Mouse (Mus musculus): Measurements from ENCODE around the gene Msantd3.

The Msantd3 gene

DNA sequence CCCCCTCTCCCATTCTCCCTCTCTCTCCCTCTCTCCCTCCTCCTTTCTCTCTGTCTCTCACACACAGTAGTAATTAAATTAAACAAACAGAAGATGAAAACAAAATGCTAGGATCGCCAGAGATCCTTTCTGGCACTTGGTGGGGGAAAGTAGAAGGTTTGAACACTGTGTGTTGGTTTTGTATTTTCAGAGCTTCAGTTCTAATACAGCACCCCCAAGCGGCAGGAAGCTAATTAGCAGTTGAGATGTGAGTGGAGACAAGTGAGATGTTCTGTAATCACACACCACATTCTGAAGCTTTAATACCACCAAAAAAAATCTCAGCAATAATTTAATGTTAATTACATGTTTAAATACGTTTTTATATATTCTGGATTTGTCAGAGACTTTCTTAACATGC is 16.0 kb downstream of the Msantd3 start:
- peak; percentile 18 for DNase-seq (ENCODE audit: low read depth)

DNA sequence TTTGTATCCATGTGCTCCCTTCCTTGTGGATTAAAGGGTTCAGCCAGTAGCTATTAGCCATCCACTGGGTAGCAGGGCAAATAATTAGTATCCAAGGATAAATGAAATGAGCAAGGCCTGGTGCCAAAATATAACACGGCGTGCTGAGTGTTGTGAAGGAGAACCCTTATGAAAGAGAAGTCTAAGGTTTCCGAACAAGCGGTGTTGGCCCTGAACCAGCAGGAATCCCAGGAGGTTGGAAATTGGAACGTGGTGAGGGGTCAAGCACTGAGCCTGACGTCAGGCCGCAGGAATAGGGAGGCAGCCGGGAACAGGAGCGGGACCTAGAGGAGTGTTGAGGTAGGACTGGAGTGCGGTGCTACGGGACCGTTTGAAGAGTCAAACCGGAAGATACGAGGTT is 19.9 kb downstream of the Msantd3 start:
- DNase-seq (ENCODE audit: low read depth), result no peak

DNA sequence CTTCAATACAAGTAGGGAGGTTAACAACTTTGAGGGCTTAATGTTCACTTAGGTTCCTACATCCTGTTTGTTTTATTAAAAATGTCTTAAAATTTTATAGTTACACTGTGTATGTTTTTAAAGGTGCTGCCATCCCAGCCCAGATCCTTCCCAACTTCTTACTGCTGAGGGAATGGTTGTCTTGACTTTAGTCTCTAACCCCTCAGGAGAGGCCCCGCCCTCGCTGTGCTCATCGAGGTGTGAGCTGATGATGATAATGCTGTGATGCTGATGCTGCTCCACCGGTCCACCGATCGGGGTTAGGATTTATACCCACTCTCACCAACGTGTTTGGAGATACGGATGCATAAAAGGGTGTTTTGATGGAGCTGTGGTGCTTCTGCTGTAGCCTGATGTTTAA is 22.1 kb downstream of the Msantd3 start:
- no peak for DNase-seq (ENCODE audit: low read depth)

DNA sequence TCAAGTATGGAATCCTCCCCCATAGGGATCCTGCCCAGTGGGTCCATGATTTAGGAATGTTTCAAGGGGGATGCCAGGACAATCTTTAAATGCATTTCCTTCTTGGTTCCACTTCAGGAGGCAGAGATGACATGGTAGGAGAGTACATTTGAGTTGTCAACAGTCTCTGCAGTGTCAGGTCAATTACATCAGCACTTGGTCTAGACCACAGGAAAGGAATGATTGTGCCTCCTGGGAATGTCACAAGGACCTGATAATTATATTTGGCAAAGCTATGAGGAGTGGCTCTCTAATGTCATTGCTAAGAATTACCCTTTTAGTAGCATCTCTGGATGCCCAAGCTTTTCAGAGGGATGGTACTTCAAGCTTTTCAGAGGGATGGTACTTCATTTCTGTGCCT is 25.2 kb downstream of the Msantd3 start:
- no peak for DNase-seq (ENCODE audit: low read depth)

DNA sequence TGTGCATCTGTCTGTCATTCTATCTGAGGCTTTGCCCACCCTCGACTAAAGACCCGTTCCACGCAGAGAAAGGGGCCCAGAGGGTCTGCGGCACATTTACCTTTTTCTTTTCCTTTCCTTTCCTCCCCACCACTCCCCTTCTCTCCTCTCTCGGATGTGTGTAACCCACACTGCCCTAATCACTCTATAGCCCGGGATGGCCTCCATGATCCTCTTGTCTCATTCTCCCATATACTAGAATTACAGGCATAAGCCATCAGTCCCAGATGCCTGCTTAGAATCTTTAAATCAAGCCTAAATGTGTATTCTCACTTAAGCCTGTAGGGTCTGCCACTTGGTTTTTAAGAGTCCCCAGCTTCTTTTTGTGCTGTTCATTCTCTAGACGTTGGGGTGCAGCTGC is 36.6 kb downstream of the Msantd3 start:
- DNase-seq (ENCODE audit: low read depth), result no peak

DNA sequence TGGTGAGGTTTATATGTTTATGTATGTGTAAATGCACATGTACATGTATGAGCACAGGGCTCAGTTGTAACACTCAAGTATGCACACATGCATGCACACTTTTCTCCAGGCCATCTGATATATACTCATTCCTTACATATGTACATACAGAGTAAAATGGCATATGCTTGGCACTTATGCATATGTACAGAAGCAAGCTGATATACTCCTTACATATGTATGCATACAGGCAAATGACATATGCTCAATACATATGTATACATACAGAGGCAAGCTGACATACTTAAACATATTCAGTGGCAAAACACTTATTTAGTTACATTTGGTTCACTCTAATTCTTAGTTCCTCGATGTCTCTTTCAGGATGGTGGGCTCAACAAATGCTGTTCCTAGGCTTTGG is 38.1 kb downstream of the Msantd3 start:
- DNase-seq (ENCODE audit: low read depth), result no peak

DNA sequence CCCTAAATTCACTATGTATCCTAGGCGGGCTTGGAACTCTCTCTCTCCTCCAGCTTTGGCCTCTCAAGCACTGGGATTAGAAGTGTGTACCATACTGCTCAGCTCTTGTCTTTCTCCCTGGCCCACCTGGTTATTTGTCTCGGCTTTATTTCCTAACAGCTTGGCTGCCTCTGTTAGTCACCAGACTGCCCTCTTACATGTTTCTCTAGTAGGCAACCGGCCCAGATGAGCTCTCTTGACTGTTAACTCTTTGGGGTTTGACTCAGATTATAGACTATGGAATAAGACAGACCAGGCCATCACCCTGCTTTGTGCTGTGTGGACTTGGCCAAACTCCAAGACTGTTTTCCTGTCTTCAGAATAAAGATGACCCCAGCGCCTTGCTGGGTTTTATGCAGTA is 38.7 kb downstream of the Msantd3 start:
- DNase-seq (ENCODE audit: low read depth), result no peak

DNA sequence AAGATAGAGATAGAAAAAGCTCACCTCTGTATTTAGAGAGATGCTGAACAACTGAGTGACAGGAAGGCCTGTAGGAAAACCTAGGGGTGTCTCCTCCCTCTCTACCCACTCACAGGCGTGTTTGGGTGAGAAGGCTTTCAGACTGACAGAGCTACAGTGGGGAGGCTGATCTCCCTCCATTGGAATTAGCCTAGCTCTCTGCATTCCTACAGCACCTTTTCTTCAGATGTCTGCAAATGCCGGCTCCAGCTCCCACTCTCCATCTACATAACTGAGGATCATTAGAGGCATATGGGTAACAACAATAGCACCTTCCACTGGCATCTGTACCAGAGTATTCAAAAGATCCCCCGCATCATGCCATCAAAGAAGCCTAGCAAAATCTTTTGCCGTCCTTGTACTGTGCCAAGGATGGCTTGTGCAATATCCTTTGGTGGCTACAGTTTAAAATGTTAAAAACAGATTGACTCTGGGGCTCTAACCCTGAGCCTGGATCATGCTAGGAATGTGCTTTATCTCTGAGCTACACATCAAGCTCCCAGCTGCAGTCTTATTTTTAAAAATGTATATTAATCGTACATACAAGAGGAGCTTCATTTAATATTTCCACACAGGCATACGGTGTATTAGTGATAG is 39.9 kb downstream of the Msantd3 start:
- DNase-seq (ENCODE audit: low read depth), result no peak

DNA sequence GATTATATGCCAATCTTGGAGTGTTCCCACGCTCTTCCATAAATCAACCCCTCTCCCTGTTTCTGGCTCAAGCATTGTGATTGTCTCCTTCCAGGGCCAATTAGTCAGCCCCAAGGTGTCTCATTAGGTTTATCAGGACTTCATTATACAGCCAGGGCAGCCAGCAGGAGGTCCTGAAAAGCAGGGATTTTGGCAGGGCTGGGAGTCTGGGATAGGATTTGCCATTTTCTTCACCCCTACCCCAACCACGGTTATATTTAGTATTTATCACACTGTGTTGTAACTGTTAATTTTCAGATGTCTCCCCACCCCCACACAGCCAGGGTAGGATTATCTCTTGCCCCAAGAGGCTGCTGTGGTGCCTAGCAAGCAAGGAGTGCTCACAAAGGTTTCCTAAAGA is 41.5 kb downstream of the Msantd3 start:
- no peak for DNase-seq (ENCODE audit: low read depth)

DNA sequence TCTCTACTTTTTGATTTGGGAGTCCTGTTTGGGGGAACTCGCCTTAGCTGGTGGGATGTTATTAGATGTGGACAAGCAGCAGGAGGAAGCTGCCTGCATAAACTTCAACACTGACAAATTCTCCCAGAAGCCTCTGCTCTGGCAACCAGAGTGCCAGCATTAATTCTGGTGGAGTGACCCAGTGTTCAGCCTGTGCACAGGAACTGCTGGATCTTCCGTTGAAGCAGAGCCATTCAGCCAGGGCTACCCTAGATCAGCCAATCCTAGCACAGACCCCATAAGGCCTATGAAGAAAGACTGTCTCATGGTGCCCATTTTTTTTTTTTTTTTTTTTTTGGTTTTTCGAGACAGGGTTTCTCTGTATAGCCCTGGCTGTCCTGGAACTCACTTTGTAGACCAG is 42.3 kb downstream of the Msantd3 start:
- no peak for DNase-seq (ENCODE audit: low read depth)

DNA sequence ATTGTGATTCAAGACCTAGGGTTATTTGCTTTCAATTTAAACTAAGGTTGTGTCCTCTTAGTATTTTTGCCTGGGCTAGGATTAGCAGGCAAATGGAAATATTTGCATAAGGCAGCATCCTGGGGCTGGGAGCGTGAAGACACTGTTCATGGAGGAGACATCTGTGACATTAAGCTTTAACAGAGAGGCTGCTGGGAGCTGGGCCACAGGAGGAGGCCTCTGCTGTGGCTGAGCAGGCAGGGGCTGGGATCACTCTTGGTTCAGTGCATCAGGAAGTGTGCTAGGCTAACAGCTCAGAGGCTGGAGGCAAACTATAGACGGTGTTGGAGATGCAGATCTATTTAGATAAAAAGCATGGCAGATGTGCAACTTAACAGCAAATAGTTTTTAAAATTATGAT is 43.2 kb downstream of the Msantd3 start:
- no peak for DNase-seq (ENCODE audit: low read depth)

DNA sequence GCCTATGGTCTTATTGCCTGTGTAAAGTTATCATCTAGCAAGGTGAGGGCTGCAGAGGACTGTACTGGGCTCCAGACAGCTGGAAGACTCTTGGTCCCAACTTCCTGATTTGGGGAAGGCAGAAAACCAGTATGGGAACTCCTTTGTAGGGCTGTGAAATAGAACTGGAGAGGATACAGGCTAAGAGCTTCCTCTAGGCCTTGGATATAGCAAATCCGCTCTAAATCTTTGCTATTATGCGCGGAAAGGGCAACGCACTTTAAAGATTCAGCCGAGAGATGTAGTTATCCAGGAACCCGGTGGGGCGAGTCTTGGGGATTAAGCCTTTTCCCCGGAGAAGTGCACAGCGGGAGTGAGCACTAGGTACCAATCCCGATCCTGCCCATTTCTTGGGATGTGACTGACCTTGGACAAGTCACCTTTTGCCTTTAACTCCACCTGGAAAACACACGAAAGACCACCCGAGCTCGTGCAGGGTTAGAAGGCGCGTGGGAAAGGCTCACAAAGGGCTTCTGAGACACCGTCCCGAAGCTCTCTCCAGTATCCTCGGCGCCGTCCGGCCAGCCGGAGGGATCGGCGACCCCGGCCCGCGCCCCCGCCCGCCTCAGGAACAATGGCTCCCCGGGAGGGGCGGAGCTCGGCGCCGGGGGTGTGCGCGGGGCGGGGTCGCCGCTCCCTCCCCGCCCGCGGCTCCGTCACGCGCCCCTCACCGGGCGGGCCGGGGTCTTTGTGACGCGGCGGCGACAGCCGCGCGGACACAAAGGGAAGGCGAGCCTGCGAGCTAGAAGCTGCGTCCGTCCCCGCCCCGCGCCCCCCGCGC is 44.9 kb downstream of the Msantd3 start, which contains the start of gene Tmeff1:
Gene Tmeff1 (plus strand): TSS at position 754 of the 820 bp plus-strand sequence.
- no peak for DNase-seq (ENCODE audit: low read depth)

DNA sequence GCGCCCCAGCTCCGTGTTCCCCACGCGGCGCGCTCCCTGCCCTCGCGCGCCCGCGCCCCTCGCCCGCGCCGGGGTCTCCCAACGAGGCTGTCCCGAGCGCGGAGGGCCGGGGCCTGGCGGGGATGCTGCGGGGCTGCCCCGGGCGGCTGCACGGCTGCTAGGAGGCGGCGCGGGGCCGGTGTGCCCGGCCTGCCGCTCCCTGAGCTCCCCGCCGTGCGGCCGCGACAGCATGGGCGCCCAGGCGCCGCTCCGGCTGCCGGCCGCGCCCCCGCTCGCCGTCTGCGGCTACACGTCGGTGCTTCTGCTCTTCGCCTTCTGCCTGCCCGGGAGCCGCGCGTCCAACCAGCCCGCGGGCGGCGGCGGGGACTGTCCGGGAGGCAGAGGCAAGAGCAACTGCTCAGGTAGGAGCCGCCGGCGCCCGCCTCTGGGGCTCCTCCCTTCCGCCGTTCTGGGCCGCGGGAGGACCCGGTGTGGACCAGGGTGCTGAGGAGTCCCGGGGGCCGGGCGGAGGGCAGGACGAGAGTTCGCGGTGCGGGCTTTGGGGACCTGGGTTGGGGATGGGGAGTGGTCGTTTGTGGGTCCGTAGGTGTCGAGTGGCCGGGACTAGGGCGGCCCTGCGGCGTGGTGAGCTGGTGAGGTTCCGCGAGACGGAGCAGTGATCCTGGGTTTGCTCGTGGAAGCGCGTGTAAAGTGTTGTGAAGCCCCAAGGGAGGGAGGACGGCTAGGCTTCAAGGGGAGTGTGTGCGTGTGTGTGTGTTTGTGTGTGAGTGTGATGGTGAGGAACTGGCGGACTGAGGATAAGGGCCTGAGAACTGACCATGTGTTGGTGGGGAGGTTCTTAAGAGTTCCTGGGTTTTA is 45.7 kb downstream of the Msantd3 start:
- no peak for DNase-seq (ENCODE audit: low read depth)

DNA sequence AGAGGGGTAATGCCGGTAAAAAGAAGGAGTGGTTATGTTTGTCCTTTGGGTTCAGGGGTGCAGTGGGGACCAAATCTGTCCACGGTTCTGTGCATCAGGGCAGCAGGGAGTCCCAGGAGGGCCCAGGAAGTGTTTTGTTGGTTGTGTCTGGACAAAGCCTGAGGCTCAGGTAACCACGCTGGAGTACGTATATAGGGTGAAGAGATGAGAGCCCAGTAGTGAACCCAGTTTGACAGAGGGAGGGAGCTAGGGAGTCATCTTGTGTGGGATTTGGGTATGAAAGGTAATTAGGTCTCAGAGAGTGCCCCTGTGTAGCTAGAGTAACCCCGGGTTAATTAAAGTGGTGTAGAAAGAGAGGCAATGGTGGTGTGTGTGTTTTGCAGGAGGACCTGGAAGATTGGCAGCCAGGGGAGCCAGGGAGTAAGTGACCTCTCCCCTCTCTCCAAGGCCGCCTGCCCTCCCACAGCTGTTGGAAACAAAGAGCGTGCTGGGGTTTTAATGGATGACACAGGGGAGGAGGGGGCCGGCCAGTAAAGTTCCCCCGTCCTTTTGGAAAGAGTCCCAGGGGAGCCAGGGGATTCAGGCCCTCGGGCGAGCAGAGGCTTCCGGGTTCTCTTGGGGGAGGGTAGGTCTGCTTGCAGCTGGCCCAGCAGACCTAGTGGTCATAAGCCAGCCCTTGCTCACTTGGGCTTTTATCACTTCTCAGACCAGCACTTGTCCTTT is 46.5 kb downstream of the Msantd3 start:
- DNase-seq (ENCODE audit: low read depth), result no peak

DNA sequence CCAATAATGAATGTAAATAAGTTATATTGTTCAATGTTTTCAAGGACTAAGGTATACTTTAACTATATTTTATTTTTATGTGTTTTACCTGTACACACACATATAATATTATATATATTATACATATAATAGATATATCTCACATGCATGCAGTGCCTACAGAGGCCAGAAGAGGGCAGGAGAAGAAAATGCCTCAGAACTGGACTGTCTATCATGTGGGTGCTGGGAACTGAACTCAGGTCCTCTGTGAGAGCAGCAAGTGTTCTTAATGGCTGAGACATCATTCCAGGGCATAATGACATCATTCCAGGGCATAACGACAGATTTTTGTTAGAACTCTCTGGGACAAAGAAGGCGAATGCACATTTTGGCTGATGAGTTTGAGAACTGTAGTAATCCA is 47.8 kb downstream of the Msantd3 start:
- DNase-seq (ENCODE audit: low read depth), result no peak

DNA sequence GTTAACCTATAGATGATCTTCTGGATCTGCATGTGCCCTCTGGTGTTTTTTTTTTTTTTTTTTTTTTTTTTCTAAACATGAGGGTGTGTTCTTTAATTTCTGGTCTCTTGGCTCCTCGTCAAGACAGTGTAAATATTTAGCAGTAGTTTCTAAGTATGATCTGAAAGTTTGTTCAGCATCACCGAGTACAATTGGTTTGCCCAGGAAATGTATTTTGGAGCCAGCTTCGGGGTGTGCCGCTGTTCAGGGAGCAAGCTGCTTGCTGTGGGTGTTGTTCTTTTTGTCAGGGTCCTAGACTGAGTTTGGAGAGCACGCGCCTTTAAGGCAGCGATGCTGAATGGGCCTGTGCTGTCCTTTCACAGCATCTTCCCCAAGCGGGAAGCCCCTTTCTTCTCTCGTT is 48.8 kb downstream of the Msantd3 start:
- no peak for DNase-seq (ENCODE audit: low read depth)

DNA sequence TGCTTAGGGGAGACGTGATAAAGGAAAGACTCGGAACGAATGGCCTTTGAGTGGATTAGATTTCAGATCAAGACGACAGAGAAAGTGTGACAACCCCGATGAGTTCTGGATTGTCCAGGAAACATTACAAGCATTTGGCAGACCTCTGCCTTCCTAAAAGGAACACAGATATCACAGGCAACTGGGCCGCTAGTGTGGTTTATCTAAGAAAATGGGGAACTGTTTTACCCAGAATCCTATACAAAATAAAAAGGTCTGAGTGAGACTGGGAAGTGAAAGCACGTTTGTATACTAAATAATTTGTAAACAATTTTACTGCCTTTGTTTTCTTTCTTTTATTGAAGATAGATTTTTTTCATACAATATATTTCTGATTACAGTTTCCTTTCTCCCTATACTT is 51.1 kb downstream of the Msantd3 start:
- DNase-seq (ENCODE audit: low read depth), result no peak

DNA sequence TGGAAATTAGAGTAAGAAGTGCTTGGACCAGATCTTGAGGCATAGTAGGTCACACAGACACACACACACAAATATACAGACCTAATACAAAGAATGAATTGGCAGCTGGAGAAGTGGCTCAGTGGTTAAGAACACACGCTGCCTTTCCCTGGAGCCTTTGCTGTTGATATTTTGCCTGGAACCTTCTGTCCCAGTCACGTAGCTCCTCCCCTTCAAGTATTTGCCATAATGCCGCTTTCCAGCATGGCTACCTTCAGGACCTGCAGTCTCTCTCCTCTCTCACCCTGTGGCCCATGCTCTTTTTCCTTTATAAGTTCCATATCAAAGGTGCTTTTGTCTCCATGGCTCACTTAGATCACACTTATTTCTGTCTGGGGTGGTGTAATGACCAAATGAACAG is 51.7 kb downstream of the Msantd3 start:
- no peak for DNase-seq (ENCODE audit: low read depth)

DNA sequence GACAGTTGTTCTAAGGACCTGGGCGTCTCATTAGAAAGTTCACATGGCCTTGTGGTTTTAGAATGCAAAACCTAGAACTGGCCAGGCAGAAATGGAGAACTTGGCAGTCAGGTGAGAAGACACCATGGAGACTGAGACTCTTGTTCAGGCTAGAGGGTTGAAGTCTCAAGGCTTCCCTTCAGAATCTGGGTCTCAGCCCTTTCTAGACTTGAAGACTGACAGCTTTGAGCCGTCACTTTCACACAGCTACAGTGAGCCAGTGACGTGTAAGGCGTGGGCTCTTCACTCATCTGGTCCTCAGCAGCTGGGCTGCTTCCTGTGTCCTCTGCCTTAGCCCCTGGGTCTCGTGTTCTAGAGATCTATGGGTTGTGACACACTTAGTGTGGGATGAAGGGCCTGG is 52.6 kb downstream of the Msantd3 start:
- no peak for DNase-seq (ENCODE audit: low read depth)

DNA sequence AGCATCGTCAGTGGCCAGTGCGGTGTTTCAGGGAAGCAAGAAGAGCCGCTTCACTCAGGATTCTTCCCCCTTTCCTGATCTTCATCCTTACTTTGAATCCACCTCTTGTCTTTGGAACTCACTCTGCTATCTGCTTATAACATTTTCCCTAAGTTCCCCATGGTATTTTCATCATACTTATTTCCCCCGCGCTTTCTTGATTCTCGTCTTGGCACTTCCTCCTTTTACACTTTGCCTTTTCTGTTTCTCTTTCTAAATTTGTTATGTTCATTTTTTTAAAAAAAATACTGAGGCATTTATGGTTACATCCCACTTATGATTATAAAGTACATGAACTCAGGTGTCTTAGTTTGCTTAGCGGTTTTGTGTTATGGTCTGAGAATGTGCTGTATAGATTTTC is 53.1 kb downstream of the Msantd3 start:
- no peak for DNase-seq (ENCODE audit: low read depth)

DNA sequence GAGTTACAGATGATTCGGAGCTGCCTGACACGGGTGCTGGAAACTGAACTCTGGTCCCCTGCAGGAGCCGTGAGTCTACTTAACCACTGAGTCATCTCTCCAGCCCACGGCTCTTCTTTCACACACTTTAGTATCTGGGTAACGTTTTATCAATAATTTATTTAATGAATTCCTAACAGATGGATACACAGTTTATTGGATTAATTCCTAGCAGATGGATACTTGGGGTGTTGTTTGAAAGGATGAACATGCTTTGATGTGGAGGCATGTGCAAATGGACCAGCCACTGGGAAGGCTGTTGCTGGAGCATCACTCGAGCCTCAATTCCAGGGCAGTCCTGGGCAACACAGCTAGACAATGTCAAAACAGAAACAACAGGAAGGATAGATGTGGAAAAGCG is 56.4 kb downstream of the Msantd3 start:
- no peak for DNase-seq (ENCODE audit: low read depth)

DNA sequence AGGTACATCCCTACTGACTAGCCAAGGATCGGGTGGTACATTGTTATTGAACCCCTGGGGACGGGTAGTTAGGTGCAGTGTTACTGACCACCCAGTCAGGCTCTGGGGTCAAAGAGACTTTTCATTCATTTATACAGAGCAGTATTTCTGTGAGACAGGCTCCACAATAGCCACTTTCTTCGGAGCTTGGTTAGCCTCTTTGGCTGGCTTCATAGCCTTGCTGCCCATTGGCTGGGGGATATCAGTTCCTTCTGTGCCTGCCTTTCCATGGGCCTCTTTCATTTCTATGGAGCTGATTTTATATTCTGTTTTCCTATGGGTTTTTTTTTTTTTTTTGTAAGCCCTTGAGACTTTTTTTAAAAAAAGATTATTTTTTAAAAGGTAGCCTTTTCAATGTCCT is 65.9 kb downstream of the Msantd3 start:
- DNase-seq (ENCODE audit: low read depth), result no peak

Data from naive thymus-derived CD4-positive, alpha-beta T cell, adult 2 months (primary cell).